Mouse (Mus musculus): ENCODE results near the gene Agap2. TPM values are rescaled to one million over a fixed set of nuclear protein-coding genes. Genes with fewer than 3 reads are reported as not detected.

Gene Agap2
- not detected for polyA plus RNA-seq (2014; fragmentation: Illumina TruSeq; extraction: RNeasy Lipid Tissue Mini Kit (QIAGEN cat#74804); ENCODE audit: low replicate concordance)

GRCm38 (mm10) chr10:127075080-127075479 lies at the start of gene Agap2:
TSS of gene Agap2 (plus strand) at chr10:127075284.

GRCm38 (mm10) chr10:127030336-127031296 lies 44.5 kb upstream of the Agap2 start, which contains the start of gene Tsfm:
TSS of gene Tsfm (minus strand) at chr10:127030840.

GRCm38 (mm10) chr10:127041274-127041766 lies 33.8 kb upstream of the Agap2 start, which contains the start of the genes Mettl1 and Eef1akmt3:
TSS of gene Mettl1 (plus strand) at chr10:127041414.
TSS of gene Eef1akmt3 (minus strand) at chr10:127041513.

GRCm38 (mm10) chr10:127047954-127048353 lies 27.1 kb upstream of the Agap2 start, which contains the start of gene Cyp27b1:
TSS of gene Cyp27b1 (plus strand) at chr10:127048250.

GRCm38 (mm10) chr10:127059968-127060916 lies 14.8 kb upstream of the Agap2 start, which contains the start of gene March9:
TSS of gene March9 (minus strand) at chr10:127060184.

GRCm38 (mm10) chr10:127063239-127063872 lies 11.7 kb upstream of the Agap2 start, which contains the start of gene Cdk4:
TSS of gene Cdk4 (plus strand) at chr10:127063534.

GRCm38 (mm10) chr10:127070190-127071121 lies 4.6 kb upstream of the Agap2 start, which contains the start of gene Tspan31:
TSS of gene Tspan31 (minus strand) at chr10:127070264.

GRCm38 (mm10) chr10:127121066-127121477 lies 46.0 kb downstream of the Agap2 start, which contains the start of gene Os9:
TSS of gene Os9 (minus strand) at chr10:127121131.

Other genes with a start within 250 kb of the Agap2 start
- 2.1 TPM for gene Atp23, start 173.9 kb upstream of the Agap2 start, polyA plus RNA-seq (2014; fragmentation: Illumina TruSeq; extraction: RNeasy Lipid Tissue Mini Kit (QIAGEN cat#74804); ENCODE audit: low replicate concordance)
- gene Ctdsp2, start 96.6 kb upstream of the Agap2 start, polyA plus RNA-seq (2014; fragmentation: Illumina TruSeq; extraction: RNeasy Lipid Tissue Mini Kit (QIAGEN cat#74804); ENCODE audit: low replicate concordance), result 21.1 TPM
- gene Avil, start 74.6 kb upstream of the Agap2 start, polyA plus RNA-seq (2014; fragmentation: Illumina TruSeq; extraction: RNeasy Lipid Tissue Mini Kit (QIAGEN cat#74804); ENCODE audit: low replicate concordance), result 0.33 TPM
- 7.3 TPM for gene Tsfm, start 44.4 kb upstream of the Agap2 start, polyA plus RNA-seq (2014; fragmentation: Illumina TruSeq; extraction: RNeasy Lipid Tissue Mini Kit (QIAGEN cat#74804); ENCODE audit: low replicate concordance)
- gene Mettl1, start 33.9 kb upstream of the Agap2 start, polyA plus RNA-seq (2014; fragmentation: Illumina TruSeq; extraction: RNeasy Lipid Tissue Mini Kit (QIAGEN cat#74804); ENCODE audit: low replicate concordance), result 1.5 TPM
- 0.56 TPM for gene Eef1akmt3, start 33.8 kb upstream of the Agap2 start, polyA plus RNA-seq (2014; fragmentation: Illumina TruSeq; extraction: RNeasy Lipid Tissue Mini Kit (QIAGEN cat#74804); ENCODE audit: low replicate concordance)
- gene Cyp27b1, start 27.0 kb upstream of the Agap2 start, polyA plus RNA-seq (2014; fragmentation: Illumina TruSeq; extraction: RNeasy Lipid Tissue Mini Kit (QIAGEN cat#74804); ENCODE audit: low replicate concordance), result not detected
- gene March9, start 15.1 kb upstream of the Agap2 start, polyA plus RNA-seq (2014; fragmentation: Illumina TruSeq; extraction: RNeasy Lipid Tissue Mini Kit (QIAGEN cat#74804); ENCODE audit: low replicate concordance), result 0.45 TPM
- gene Cdk4, start 11.8 kb upstream of the Agap2 start, polyA plus RNA-seq (2014; fragmentation: Illumina TruSeq; extraction: RNeasy Lipid Tissue Mini Kit (QIAGEN cat#74804); ENCODE audit: low replicate concordance), result 7.9 TPM
- 40.0 TPM for gene Tspan31, start 5.0 kb upstream of the Agap2 start, polyA plus RNA-seq (2014; fragmentation: Illumina TruSeq; extraction: RNeasy Lipid Tissue Mini Kit (QIAGEN cat#74804); ENCODE audit: low replicate concordance)
- 7.4 TPM for gene Os9, start 45.8 kb downstream of the Agap2 start, polyA plus RNA-seq (2014; fragmentation: Illumina TruSeq; extraction: RNeasy Lipid Tissue Mini Kit (QIAGEN cat#74804); ENCODE audit: low replicate concordance)
- 11.8 TPM for gene B4galnt1, start 89.9 kb downstream of the Agap2 start, polyA plus RNA-seq (2014; fragmentation: Illumina TruSeq; extraction: RNeasy Lipid Tissue Mini Kit (QIAGEN cat#74804); ENCODE audit: low replicate concordance)
- not detected for gene Slc26a10, start 105.4 kb downstream of the Agap2 start, polyA plus RNA-seq (2014; fragmentation: Illumina TruSeq; extraction: RNeasy Lipid Tissue Mini Kit (QIAGEN cat#74804); ENCODE audit: low replicate concordance)
- 3.9 TPM for gene Arhgef25, start 114.8 kb downstream of the Agap2 start, polyA plus RNA-seq (2014; fragmentation: Illumina TruSeq; extraction: RNeasy Lipid Tissue Mini Kit (QIAGEN cat#74804); ENCODE audit: low replicate concordance)
- gene Dtx3, start 120.4 kb downstream of the Agap2 start, polyA plus RNA-seq (2014; fragmentation: Illumina TruSeq; extraction: RNeasy Lipid Tissue Mini Kit (QIAGEN cat#74804); ENCODE audit: low replicate concordance), result 0.56 TPM
- gene Pip4k2c, start 136.3 kb downstream of the Agap2 start, polyA plus RNA-seq (2014; fragmentation: Illumina TruSeq; extraction: RNeasy Lipid Tissue Mini Kit (QIAGEN cat#74804); ENCODE audit: low replicate concordance), result 8.8 TPM
- 1.0 TPM for gene Kif5a, start 188.1 kb downstream of the Agap2 start, polyA plus RNA-seq (2014; fragmentation: Illumina TruSeq; extraction: RNeasy Lipid Tissue Mini Kit (QIAGEN cat#74804); ENCODE audit: low replicate concordance)
- 15.2 TPM for gene Dctn2, start 191.1 kb downstream of the Agap2 start, polyA plus RNA-seq (2014; fragmentation: Illumina TruSeq; extraction: RNeasy Lipid Tissue Mini Kit (QIAGEN cat#74804); ENCODE audit: low replicate concordance)
- gene Mbd6, start 213.7 kb downstream of the Agap2 start, polyA plus RNA-seq (2014; fragmentation: Illumina TruSeq; extraction: RNeasy Lipid Tissue Mini Kit (QIAGEN cat#74804); ENCODE audit: low replicate concordance), result 2.0 TPM
- 7.2 TPM for gene Mars, start 236.5 kb downstream of the Agap2 start, polyA plus RNA-seq (2014; fragmentation: Illumina TruSeq; extraction: RNeasy Lipid Tissue Mini Kit (QIAGEN cat#74804); ENCODE audit: low replicate concordance)
- gene Arhgap9, start 246.7 kb downstream of the Agap2 start, polyA plus RNA-seq (2014; fragmentation: Illumina TruSeq; extraction: RNeasy Lipid Tissue Mini Kit (QIAGEN cat#74804); ENCODE audit: low replicate concordance), result 1.1 TPM